Mouse (Mus musculus) gastrocnemius, postnatal 36 days (tissue): Measurements from ENCODE around the gene Vat1l. TPM values are rescaled to one million over a fixed set of nuclear protein-coding genes. Genes with fewer than 3 reads are reported as not detected.

Experiments used
- DNase-seq, 2 experiments: peaks; one replicate each; pipeline ENCODE4 v3.0.0; 2022
- intact Hi-C: fragments of 180-260 bp; cut with DNase I; formaldehyde crosslinking; loops from one replicate; pipeline ENCODE4 v1.15.1; 2025
- total RNA-seq, 2 experiments: library from RNA; stranded (reverse); gene quantifications; 2 replicates each; pipeline ENCODE4 v1.2.3; 2021

The Vat1l gene
- total RNA-seq, 2 experiments from 2014 or later: 0.43 to 1.4 TPM

GRCm38 (mm10) chr8:114384189-114384588, 178.8 kb downstream of the Vat1l start:
- intact Hi-C loops: no loop called here
- no peak for DNase-seq

GRCm38 (mm10) chr8:114387494-114387893, 182.1 kb downstream of the Vat1l start:
- intact Hi-C loops: no loop called here
- no peak for DNase-seq

DNA sequence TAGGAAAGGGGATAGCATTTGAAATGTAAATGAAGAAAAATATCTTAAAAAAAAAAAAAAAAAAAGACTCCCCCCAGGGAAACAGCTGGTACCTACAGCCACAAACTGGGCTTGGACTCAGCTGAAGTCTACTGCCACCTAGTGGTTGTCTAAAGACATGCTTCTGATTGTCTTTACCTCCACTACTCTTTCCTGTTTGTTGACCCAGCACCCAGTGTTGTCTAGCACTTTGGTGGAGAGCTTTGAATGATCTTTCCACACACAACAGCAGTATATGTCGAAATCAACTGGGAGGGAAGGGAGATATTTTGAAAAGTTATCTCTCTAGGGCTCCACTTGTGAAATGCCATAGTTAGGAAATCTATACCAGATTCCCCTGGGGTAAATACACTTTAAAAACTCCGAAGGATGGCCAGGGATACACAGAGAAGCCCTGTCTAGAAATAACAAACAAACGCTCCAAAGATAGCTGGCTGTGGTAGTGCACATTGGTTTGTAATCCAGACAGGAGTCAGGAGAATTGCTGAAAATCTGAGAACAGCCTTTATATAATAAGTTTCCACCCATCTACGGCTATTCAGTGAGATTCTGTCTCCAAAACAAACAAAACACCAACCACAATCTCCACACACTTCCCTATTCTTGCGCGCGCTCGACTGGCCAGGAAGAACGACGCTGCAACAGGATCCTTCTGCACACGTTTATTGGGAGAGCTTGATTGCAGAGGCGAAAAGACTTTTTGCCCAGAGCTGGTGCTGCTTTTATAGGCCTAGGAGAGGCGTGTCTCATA, 185.2 kb downstream of the Vat1l start:
- intact Hi-C loops: no loop called here
- DNase-seq: no peak

DNA sequence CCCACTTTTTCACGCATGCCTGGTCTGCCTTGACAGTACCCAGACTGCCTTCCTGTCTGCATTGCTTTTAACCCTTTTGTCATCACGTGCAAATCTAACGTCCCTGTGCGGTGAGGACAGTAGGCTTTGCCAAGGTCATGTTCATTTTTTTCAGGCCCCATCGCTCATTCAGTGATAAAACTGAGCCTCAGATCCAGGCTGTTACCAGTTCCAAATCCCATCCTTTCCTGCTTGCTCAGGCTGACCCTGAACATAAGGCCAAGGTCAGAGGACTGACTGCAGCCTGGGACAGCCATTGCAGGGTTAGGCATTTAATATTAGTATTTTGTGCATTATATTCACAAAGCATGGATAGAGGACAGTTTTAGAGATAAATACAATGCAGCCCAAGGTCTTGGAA, 192.9 kb downstream of the Vat1l start:
- intact Hi-C loops: no loop called here
- DNase-seq: no peak

DNA sequence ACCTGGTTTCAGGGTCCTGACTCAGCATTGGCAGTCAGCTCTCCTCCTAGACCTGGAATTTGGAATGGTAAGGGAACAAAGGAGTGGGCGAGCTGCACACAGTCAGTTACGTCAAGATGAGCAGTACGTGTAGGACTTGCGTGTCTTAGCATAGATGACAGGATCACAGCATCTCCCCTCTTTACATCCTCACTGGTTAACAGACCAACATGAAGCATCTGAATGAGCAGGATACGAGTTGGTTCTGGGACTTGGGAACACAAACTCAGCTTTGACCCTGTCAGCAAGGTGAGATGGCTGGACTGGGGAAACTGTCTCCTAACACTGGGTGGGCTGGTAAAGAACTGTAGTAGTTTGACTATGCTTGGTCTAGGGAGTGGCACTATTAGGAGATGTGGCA, 193.9 kb downstream of the Vat1l start:
- intact Hi-C loops: no loop called here
- no peak for DNase-seq

DNA sequence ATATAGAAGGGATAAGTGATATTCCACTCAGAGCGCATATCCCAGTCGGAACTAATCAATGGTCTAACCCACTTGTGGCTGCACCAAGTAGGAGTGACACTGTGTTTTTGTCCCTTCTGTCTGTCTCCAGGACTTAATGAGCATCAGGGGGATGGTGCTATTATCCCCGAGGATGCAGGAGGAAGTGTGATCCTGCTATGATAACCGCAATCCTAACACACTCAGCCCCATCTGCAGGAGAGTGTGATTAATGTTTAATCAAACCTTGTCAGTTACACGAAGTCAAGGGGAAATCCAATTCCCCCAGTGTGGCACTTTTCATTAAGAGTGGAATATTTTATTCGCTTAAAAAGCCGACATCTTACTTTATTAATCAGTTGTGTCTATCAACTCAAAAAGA, 196.3 kb downstream of the Vat1l start:
- intact Hi-C loops: no loop called here
- DNase-seq: no peak

DNA sequence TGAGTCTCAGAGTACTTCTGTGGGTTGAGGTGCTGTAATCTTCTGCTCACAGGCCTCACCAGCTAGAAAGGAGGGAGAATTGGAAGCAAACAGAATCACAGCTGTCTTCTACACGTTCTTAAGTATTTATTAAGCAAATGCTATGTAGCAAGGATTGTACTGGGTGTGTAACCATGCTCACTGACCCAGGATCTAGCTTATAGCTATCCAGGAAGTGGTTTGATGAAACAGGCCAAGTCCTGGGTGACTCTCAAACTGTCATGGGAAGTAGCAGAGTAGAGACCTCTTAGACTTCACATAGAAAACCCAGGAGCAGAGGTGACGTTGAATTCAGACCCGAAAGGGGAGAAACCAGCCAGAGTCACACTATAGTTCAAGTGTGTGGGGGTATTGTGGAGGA, 206.0 kb downstream of the Vat1l start:
- intact Hi-C loops: no loop called here
- no peak for DNase-seq

DNA sequence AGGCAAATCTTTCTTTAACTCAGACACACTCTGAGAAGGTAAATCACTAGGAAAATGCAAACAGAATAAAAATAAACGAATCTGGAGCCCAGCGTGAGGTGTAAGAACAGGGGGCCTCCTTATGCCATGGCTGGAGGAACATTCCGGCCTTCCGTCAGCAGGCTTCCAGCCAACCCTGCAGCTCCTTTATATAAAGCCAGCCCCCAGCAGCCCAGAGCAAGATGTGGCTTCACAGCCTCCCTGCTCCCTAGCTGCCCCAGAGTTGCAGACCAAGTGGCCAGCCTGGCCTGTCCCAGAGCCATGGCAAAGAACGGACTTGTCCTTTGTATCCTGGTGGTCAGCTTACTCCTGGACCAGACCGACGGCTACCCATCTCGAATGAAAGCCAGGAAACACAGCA, 212.4 kb downstream of the Vat1l start, which contains the start of gene Clec3a:
Clec3a (plus strand) TSS at position 301 of the 400 bp plus-strand sequence.
- intact Hi-C loops: no loop called here
- DNase-seq: no peak

DNA sequence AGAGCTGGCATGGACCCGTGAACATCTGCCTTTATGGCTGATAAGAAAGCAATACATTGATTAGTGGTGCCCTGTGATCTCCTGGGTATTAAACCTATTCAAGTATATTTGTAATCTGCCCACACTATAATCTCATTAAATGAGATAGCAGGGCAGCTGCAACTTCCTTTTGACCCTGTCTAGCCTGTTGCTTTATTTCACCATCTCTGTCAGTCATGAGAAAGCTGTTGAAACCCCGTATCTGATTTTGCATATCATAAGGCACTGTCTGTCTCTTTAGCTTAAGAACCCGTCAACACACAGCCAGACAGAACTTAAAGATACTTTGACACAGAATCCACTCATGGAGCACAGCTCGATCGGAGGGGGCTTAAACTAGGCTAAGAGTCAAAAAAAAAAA, 213.1 kb downstream of the Vat1l start:
- intact Hi-C loops: no loop called here

GRCm38 (mm10) chr8:114418904-114419303, 213.5 kb downstream of the Vat1l start:
- intact Hi-C loops: no loop called here
- DNase-seq: no peak

More for the DNA sequence above, 213.1 kb downstream of the Vat1l start:
- no peak for DNase-seq

DNA sequence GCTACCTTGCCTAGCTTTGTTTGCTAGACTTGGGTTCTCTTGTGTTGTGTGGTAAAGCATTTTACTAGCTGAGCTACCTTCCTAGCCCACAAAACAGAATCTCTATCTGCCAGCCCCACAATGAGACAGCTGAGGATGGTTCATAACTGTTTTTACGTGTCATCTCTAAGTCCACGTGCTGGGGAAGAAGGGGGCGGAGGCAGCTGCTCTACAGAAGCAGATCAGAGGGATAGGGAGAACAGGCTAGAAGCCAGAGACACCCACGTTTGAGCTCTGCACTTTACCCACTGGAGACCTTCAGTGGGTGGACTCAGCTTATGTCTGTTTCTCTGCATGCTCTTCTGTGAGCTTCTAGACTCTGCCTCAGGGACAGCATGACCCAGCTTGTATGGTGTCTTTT, 216.1 kb downstream of the Vat1l start:
- DNase-seq: no peak
- intact Hi-C loops: no loop called here

Other genes with a start within 250 kb of the Vat1l start
- gene Nudt7, start 72.1 kb upstream of the Vat1l start, total RNA-seq: 10 to 100 TPM; 23.8 to 40.2 TPM
- not detected for gene Clec3a, start 212.5 kb downstream of the Vat1l start, total RNA-seq
- gene Wwox, start 234.0 kb downstream of the Vat1l start, total RNA-seq: 1 to 10 TPM; 7.4 to 7.5 TPM